Mouse (Mus musculus): ENCODE data around the gene Cd300lf. TPM values are rescaled to one million over a fixed set of nuclear protein-coding genes. Genes with fewer than 3 reads are reported as not detected.

The Cd300lf gene
- polyA plus RNA-seq, 1 experiment from 2014 or later, result 0.22 TPM

GRCm38 (mm10) chr11:115078680-115079079 lies 55.1 kb downstream of the Cd300lf start:
- H3K27me3 ChIP-seq (ENCODE audit: control insufficient read depth, insufficient read depth, low read length), result peaks cover 9% of the 10 kb centered on the region
- 82% methylated on average over 5 of the region's 5 CpGs for WGBS
- H3K9ac ChIP-seq (ENCODE audit: low read depth, low read length), result no peak overlapping the region
- no peak overlapping the region for H3K27ac ChIP-seq (ENCODE audit: low read depth, low read length)
- no peak overlapping the region for H3K4me3 ChIP-seq (ENCODE audit: low read depth, low read length)
- ATAC-seq (ENCODE audit: low FRiP score) (no peak), DNase-seq (ENCODE audit: low spot score) (no peak)
- no peaks in the 10 kb centered on the region for H3K9me3 ChIP-seq (ENCODE audit: control insufficient read depth, low read length)
- no peak overlapping the region for H3K4me2 ChIP-seq (replicated peaks; ENCODE audit: low read depth, low read length)
- H3K36me3 ChIP-seq (ENCODE audit: control insufficient read depth, insufficient read depth, low read length), result no peaks in the 10 kb centered on the region
- H3K4me1 ChIP-seq (replicated peaks; ENCODE audit: control insufficient read depth, insufficient read depth, low read length), result peaks cover under 1% of the 10 kb centered on the region; the same call in 1 of the 2 replicates

GRCm38 (mm10) chr11:115077436-115077835 lies 56.4 kb downstream of the Cd300lf start:
- Histone ChIP-seq H3K4me2 (replicated peaks; ENCODE audit: low read depth, low read length) (no peak overlapping the region), H3K27ac (ENCODE audit: low read depth, low read length) (no peak overlapping the region), H3K27me3 (ENCODE audit: control insufficient read depth, insufficient read depth, low read length) (peaks cover 18% of the 10 kb centered on the region), H3K9ac (ENCODE audit: low read depth, low read length) (no peak overlapping the region), H3K4me1 (replicated peaks; ENCODE audit: control insufficient read depth, insufficient read depth, low read length) (no peaks in the 10 kb centered on the region), H3K36me3 (ENCODE audit: control insufficient read depth, insufficient read depth, low read length) (no peaks in the 10 kb centered on the region), H3K9me3 (ENCODE audit: control insufficient read depth, low read length) (no peaks in the 10 kb centered on the region), H3K4me3 (ENCODE audit: low read depth, low read length) (no peak overlapping the region)
- DNase-seq (ENCODE audit: low spot score) (no peak), ATAC-seq (ENCODE audit: low FRiP score) (no peak)
- WGBS, result 90% methylated on average over 1 of the region's 1 CpGs

GRCm38 (mm10) chr11:115075859-115076258 lies 57.9 kb downstream of the Cd300lf start:
- 56% methylated on average over 5 of the region's 5 CpGs for WGBS
- Histone ChIP-seq H3K27me3 (ENCODE audit: control insufficient read depth, insufficient read depth, low read length) (peaks cover 18% of the 10 kb centered on the region), H3K4me2 (replicated peaks; ENCODE audit: low read depth, low read length) (no peak overlapping the region), H3K4me3 (ENCODE audit: low read depth, low read length) (no peak overlapping the region), H3K4me1 (replicated peaks; ENCODE audit: control insufficient read depth, insufficient read depth, low read length) (peaks cover 4% of the 10 kb centered on the region), H3K27ac (ENCODE audit: low read depth, low read length) (no peak overlapping the region), H3K9me3 (ENCODE audit: control insufficient read depth, low read length) (no peaks in the 10 kb centered on the region), H3K9ac (ENCODE audit: low read depth, low read length) (no peak overlapping the region), H3K36me3 (ENCODE audit: control insufficient read depth, insufficient read depth, low read length) (no peaks in the 10 kb centered on the region)
- DNase-seq (ENCODE audit: low spot score) (no peak), ATAC-seq (ENCODE audit: low FRiP score) (no peak)

- H3K4me2 ChIP-seq (replicated peaks; ENCODE audit: low read depth, low read length), result no peak overlapping the region
- no peak for ATAC-seq (ENCODE audit: low FRiP score)
- no peaks in the 10 kb centered on the region for H3K9me3 ChIP-seq (ENCODE audit: control insufficient read depth, low read length)
- H3K4me3 ChIP-seq (ENCODE audit: low read depth, low read length), result no peak overlapping the region
- no peak for DNase-seq (ENCODE audit: low spot score)
- no peaks in the 10 kb centered on the region for H3K36me3 ChIP-seq (ENCODE audit: control insufficient read depth, insufficient read depth, low read length)
- 81% methylated on average over 7 of the region's 7 CpGs for WGBS
- no peak overlapping the region for H3K9ac ChIP-seq (ENCODE audit: low read depth, low read length)
- H3K27ac ChIP-seq (ENCODE audit: low read depth, low read length), result no peak overlapping the region
- peaks cover 6% of the 10 kb centered on the region for H3K4me1 ChIP-seq (replicated peaks; ENCODE audit: control insufficient read depth, insufficient read depth, low read length)
- H3K27me3 ChIP-seq (ENCODE audit: control insufficient read depth, insufficient read depth, low read length), result peaks cover 18% of the 10 kb centered on the region
Measured at GRCm38 (mm10) chr11:115075407-115075806, 58.4 kb downstream of the Cd300lf start.

GRCm38 (mm10) chr11:115073002-115073401 lies 60.8 kb downstream of the Cd300lf start:
- Histone ChIP-seq H3K27me3 (ENCODE audit: control insufficient read depth, insufficient read depth, low read length) (peaks cover 28% of the 10 kb centered on the region), H3K4me2 (replicated peaks; ENCODE audit: low read depth, low read length) (no peak overlapping the region), H3K4me3 (ENCODE audit: low read depth, low read length) (no peak overlapping the region), H3K9me3 (ENCODE audit: control insufficient read depth, low read length) (no peaks in the 10 kb centered on the region), H3K9ac (ENCODE audit: low read depth, low read length) (no peak overlapping the region), H3K27ac (ENCODE audit: low read depth, low read length) (no peak overlapping the region), H3K36me3 (ENCODE audit: control insufficient read depth, insufficient read depth, low read length) (no peaks in the 10 kb centered on the region), H3K4me1 (replicated peaks; ENCODE audit: control insufficient read depth, insufficient read depth, low read length) (peaks cover 6% of the 10 kb centered on the region)
- WGBS, result 63% methylated on average over 5 of the region's 5 CpGs
- ATAC-seq (ENCODE audit: low FRiP score) (no peak), DNase-seq (ENCODE audit: low spot score) (no peak)

GRCm38 (mm10) chr11:115071631-115072294 lies 62.0 kb downstream of the Cd300lf start:
- 0 out of 2 replicates have a peak overlapping the region, but pooled peaks have one; percentile 7 for H3K9ac ChIP-seq (ENCODE audit: low read depth, low read length)
- H3K4me2 ChIP-seq (replicated peaks; ENCODE audit: low read depth, low read length), result peak overlapping the region; percentile 32
- H3K27ac ChIP-seq (ENCODE audit: low read depth, low read length), result 0 out of 2 replicates have a peak overlapping the region, but pooled peaks have one; percentile 30
- no peak overlapping the region for H3K4me3 ChIP-seq (ENCODE audit: low read depth, low read length)
- peak; percentile 27 for DNase-seq (ENCODE audit: low spot score)
- H3K27me3 ChIP-seq (ENCODE audit: control insufficient read depth, insufficient read depth, low read length), result peaks cover 28% of the 10 kb centered on the region
- H3K36me3 ChIP-seq (ENCODE audit: control insufficient read depth, insufficient read depth, low read length), result no peaks in the 10 kb centered on the region
- H3K4me1 ChIP-seq (replicated peaks; ENCODE audit: control insufficient read depth, insufficient read depth, low read length), result peaks cover 6% of the 10 kb centered on the region
- ATAC-seq (ENCODE audit: low FRiP score), result no peak
- whole genome bisulfite sequencing, result 12% methylated on average over 14 of the region's 14 CpGs
- H3K9me3 ChIP-seq (ENCODE audit: control insufficient read depth, low read length), result no peaks in the 10 kb centered on the region

GRCm38 (mm10) chr11:115071015-115071551 lies 62.7 kb downstream of the Cd300lf start:
- 0 out of 2 replicates have a peak overlapping the region, but pooled peaks have one; percentile 7 for H3K9ac ChIP-seq (ENCODE audit: low read depth, low read length)
- peak; percentile 56 for DNase-seq (ENCODE audit: low spot score)
- WGBS, result 5% methylated on average over 9 of the region's 9 CpGs
- peak overlapping the region; percentile 32 for H3K4me2 ChIP-seq (replicated peaks; ENCODE audit: low read depth, low read length)
- no peaks in the 10 kb centered on the region for H3K36me3 ChIP-seq (ENCODE audit: control insufficient read depth, insufficient read depth, low read length)
- ATAC-seq (ENCODE audit: low FRiP score), result peak; percentile 53
- H3K27ac ChIP-seq (ENCODE audit: low read depth, low read length), result peak overlapping the region; percentile 30; the same call in 1 of the 2 replicates
- no peak overlapping the region for H3K4me3 ChIP-seq (ENCODE audit: low read depth, low read length)
- no peaks in the 10 kb centered on the region for H3K9me3 ChIP-seq (ENCODE audit: control insufficient read depth, low read length)
- H3K27me3 ChIP-seq (ENCODE audit: control insufficient read depth, insufficient read depth, low read length), result peaks cover 28% of the 10 kb centered on the region
- peaks cover 6% of the 10 kb centered on the region for H3K4me1 ChIP-seq (replicated peaks; ENCODE audit: control insufficient read depth, insufficient read depth, low read length)

GRCm38 (mm10) chr11:115066768-115067167 lies 67.0 kb downstream of the Cd300lf start:
- peaks cover 14% of the 10 kb centered on the region for H3K27me3 ChIP-seq (ENCODE audit: control insufficient read depth, insufficient read depth, low read length)
- 70% methylated on average over 6 of the region's 6 CpGs for WGBS
- ATAC-seq (ENCODE audit: low FRiP score), result no peak

More at GRCm38 (mm10) chr11:115066768-115067167, 67.0 kb downstream of the Cd300lf start:
- H3K4me2 ChIP-seq (replicated peaks; ENCODE audit: low read depth, low read length), result no peak overlapping the region
- no peak overlapping the region for H3K9ac ChIP-seq (ENCODE audit: low read depth, low read length)
- H3K9me3 ChIP-seq (ENCODE audit: control insufficient read depth, low read length), result no peaks in the 10 kb centered on the region
- no peaks in the 10 kb centered on the region for H3K36me3 ChIP-seq (ENCODE audit: control insufficient read depth, insufficient read depth, low read length)
- H3K4me3 ChIP-seq (ENCODE audit: low read depth, low read length), result no peak overlapping the region
- no peak for DNase-seq (ENCODE audit: low spot score)
- H3K27ac ChIP-seq (ENCODE audit: low read depth, low read length), result no peak overlapping the region
- peaks cover 6% of the 10 kb centered on the region for H3K4me1 ChIP-seq (replicated peaks; ENCODE audit: control insufficient read depth, insufficient read depth, low read length)

All from hindbrain, embryonic 11.5 days (tissue).